Mouse (Mus musculus) C2C12 (cell line): ENCODE data around the gene Pdzd4. TPM values are rescaled to one million over a fixed set of nuclear protein-coding genes. Genes with fewer than 3 reads are reported as not detected.

ENCODE experiments used
- H3K27me3 ChIP-seq: one replicate; pipeline ENCODE4 v1.6.1; 2011; ENCODE audit not compliant: control insufficient read depth, insufficient read depth, insufficient read length
- H3K36me3 ChIP-seq: one replicate; pipeline ENCODE4 v1.6.1; 2011; ENCODE audit not compliant: control insufficient read depth, insufficient read depth
- H3K4me3 ChIP-seq: one replicate; pipeline ENCODE4 v1.5.1; 2011; ENCODE audit warnings: mild to moderate bottlenecking, control low read depth; ENCODE audit not compliant: poor library complexity, insufficient read depth, severe bottlenecking
- H3K79me2 ChIP-seq: one replicate; pipeline ENCODE4 v1.6.1; 2011; ENCODE audit not compliant: control insufficient read depth, insufficient read depth
- H3K79me3 ChIP-seq: one replicate; pipeline ENCODE4 v1.6.1; 2011; ENCODE audit warnings: low read depth, control low read depth
- H3ac ChIP-seq: one replicate; pipeline ENCODE3; 2011; ENCODE audit warnings: low read depth; ENCODE audit not compliant: control insufficient read depth, insufficient read length
- CEBPB ChIP-seq: IDR thresholded peaks from one replicate; pipeline ENCODE4 v1.6.1; 2011; ENCODE audit warnings: low read depth, mild to moderate bottlenecking, control low read depth, moderate library complexity
- CTCF ChIP-seq: IDR thresholded peaks from one replicate; pipeline ENCODE4 v1.5.1; 2011; ENCODE audit not compliant: control insufficient read depth, insufficient read depth, insufficient read length
- FOSL1 ChIP-seq: IDR thresholded peaks from one replicate; pipeline ENCODE4 v1.8.0; 2011; ENCODE audit warnings: mild to moderate bottlenecking, low read length; ENCODE audit not compliant: poor library complexity, insufficient read depth, severe bottlenecking
- MAX ChIP-seq: IDR thresholded peaks from one replicate; pipeline ENCODE4 v1.6.1; 2011; ENCODE audit warnings: mild to moderate bottlenecking, control low read depth
- MYOD1 ChIP-seq: IDR thresholded peaks from one replicate; pipeline ENCODE4 v1.6.1; 2011; ENCODE audit warnings: low read depth; ENCODE audit not compliant: control insufficient read depth, insufficient read length
- MYOG ChIP-seq: IDR thresholded peaks from one replicate; pipeline ENCODE4 v1.6.1; 2011; ENCODE audit not compliant: control insufficient read depth, insufficient read length; ENCODE audit errors: extremely low read depth
- USF1 ChIP-seq: IDR thresholded peaks from one replicate; pipeline ENCODE4 v1.6.1; 2011; ENCODE audit warnings: low read depth, mild to moderate bottlenecking, control low read depth, moderate library complexity
- polyA plus RNA-seq: library from polyadenylated mRNA; unstranded; fragments of >200 nt; fragmentation: generic; extraction: Trizol; gene quantifications from one replicate; pipeline ENCODE4 v1.2.1, GENCODE M21; 2012; ENCODE audit warnings: missing spikeins

The Pdzd4 gene
- polyA plus RNA-seq, 1 experiment, result 0.18 TPM

GRCm38 (mm10) chrX:73816596-73817314, 8.0 kb downstream of the Pdzd4 start:
- Histone ChIP-seq H3K79me2 (no peaks in the 10 kb centered on the region), H3ac (no peak overlapping the region), H3K27me3 (peaks cover 4% of the 10 kb centered on the region), H3K79me3 (no peaks in the 10 kb centered on the region), H3K4me3 (no peak overlapping the region), H3K36me3 (no peaks in the 10 kb centered on the region)
- TF ChIP-seq FOSL1 (no peak), CTCF (no peak), MYOD1 (no peak), MAX (no peak), MYOG (no peak), CEBPB (no peak), USF1 (no peak)

DNA sequence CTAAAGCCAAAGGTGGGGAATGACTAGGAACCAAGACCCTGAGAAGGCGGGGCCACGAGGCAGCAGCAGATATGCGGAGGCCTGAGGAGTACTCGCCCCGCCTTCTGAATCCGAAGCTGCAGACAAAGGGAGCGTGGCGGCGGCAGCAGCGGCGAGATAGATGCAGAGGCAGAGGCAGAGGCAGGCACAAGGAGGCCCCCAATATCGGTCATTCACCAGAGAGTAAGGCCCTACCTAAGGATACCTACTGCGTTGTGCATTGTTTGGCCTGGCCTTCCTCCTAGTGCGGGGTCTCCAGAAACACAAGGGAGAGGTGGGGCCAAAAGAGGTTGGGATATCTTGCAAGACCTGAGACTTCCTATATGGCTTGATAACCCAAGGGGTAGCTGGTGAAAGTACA, 9.7 kb downstream of the Pdzd4 start:
- H3K79me3 ChIP-seq, result no peaks in the 10 kb centered on the region
- peaks cover 4% of the 10 kb centered on the region for H3K27me3 ChIP-seq
- no peaks in the 10 kb centered on the region for H3K79me2 ChIP-seq
- TF ChIP-seq CEBPB (no peak), MAX (no peak), CTCF (no peak), FOSL1 (no peak), MYOD1 (no peak)
- no peaks in the 10 kb centered on the region for H3K36me3 ChIP-seq
- H3K4me3 ChIP-seq, result no peak overlapping the region
- H3ac ChIP-seq, result no peak overlapping the region

- Histone ChIP-seq H3K36me3 (no peaks in the 10 kb centered on the region), H3K79me3 (no peaks in the 10 kb centered on the region), H3K79me2 (no peaks in the 10 kb centered on the region), H3ac (no peak overlapping the region), H3K4me3 (no peak overlapping the region), H3K27me3 (no peaks in the 10 kb centered on the region)
- TF ChIP-seq CEBPB (no peak), USF1 (no peak), MYOG (no peak), MYOD1 (no peak), MAX (no peak), CTCF (no peak), FOSL1 (no peak)
Observed at GRCm38 (mm10) chrX:73805814-73806213, 19.0 kb downstream of the Pdzd4 start.

GRCm38 (mm10) chrX:73798502-73798901, 26.3 kb downstream of the Pdzd4 start:
- Histone ChIP-seq H3K36me3 (no peaks in the 10 kb centered on the region), H3K79me3 (no peaks in the 10 kb centered on the region), H3ac (no peak overlapping the region), H3K4me3 (no peak overlapping the region), H3K79me2 (no peaks in the 10 kb centered on the region), H3K27me3 (no peaks in the 10 kb centered on the region)
- TF ChIP-seq CTCF (peak; percentile 75), MYOG (no peak)

- Histone ChIP-seq H3K79me3 (no peaks in the 10 kb centered on the region), H3K27me3 (no peaks in the 10 kb centered on the region), H3K36me3 (no peaks in the 10 kb centered on the region), H3ac (no peak overlapping the region), H3K4me3 (no peak overlapping the region), H3K79me2 (no peaks in the 10 kb centered on the region)
- TF ChIP-seq CEBPB (no peak), MYOD1 (no peak), USF1 (no peak), CTCF (no peak), FOSL1 (no peak), MAX (no peak), MYOG (no peak)
Observed at GRCm38 (mm10) chrX:73797511-73797910, 27.3 kb downstream of the Pdzd4 start.

GRCm38 (mm10) chrX:73793505-73793904, 31.3 kb downstream of the Pdzd4 start:
- Histone ChIP-seq H3K4me3 (no peak overlapping the region), H3K79me3 (peaks cover 7% of the 10 kb centered on the region), H3K79me2 (peaks cover 13% of the 10 kb centered on the region), H3K36me3 (peaks cover 24% of the 10 kb centered on the region), H3ac (no peak overlapping the region), H3K27me3 (no peaks in the 10 kb centered on the region)
- no peak for TF ChIP-seq CEBPB
- TF ChIP-seq MYOG, result no peak
- no peak for TF ChIP-seq MAX
- TF ChIP-seq CTCF, result no peak
- TF ChIP-seq FOSL1, result no peak
- TF ChIP-seq USF1, result no peak
- TF ChIP-seq MYOD1, result no peak
